In genomic region chr3:129925861-129926260, GRCm38 (mm10) we compare ENCODE assay signal across 33 mouse cellular contexts.
"Had no signal": no experiment of that assay in that cellular context is flagged by ENCODE, and none has a peak within 500 bp of the region (broad histone marks: within the 10 kb centered on the region; RNA-seq: fewer than 3 reads in every experiment).

No protein-coding gene starts in this region.

- DNase-seq: heart, postnatal 10 days; heart, postnatal 14 days; heart, postnatal 36 days; heart, postnatal 4 days; kidney, adult 11 months; kidney, adult 18-20 months; kidney, adult 2 months; kidney, adult 8-10 months; kidney, adult 9 months; kidney, postnatal 10 days; kidney, postnatal 14 days; kidney, postnatal 25 days; kidney, postnatal 36 days; kidney, postnatal 4 days; layer of hippocampus, adult 9-11 months; layer of hippocampus, postnatal 36 days had no signal

- H3K4me2 ChIP-seq: heart, embryonic 11.5 days; heart, embryonic 13.5 days; heart, embryonic 15.5 days; hindbrain, embryonic 12.5 days; hindbrain, embryonic 13.5 days; hindbrain, embryonic 14.5 days; hindbrain, embryonic 15.5 days; intestine, embryonic 15.5 days; kidney, embryonic 15.5 days had no signal

- H3K9me3 ChIP-seq: heart, embryonic 13.5 days; heart, embryonic 15.5 days; hindbrain, embryonic 10.5 days; hindbrain, embryonic 12.5 days; hindbrain, embryonic 13.5 days; hindbrain, embryonic 15.5 days; intestine, embryonic 15.5 days; kidney, embryonic 15.5 days had no signal

- ATAC-seq: hindbrain, embryonic 16.5 days; hindbrain, postnatal 0 days; inflammation-experienced regulatory T-cells, adult 6 months; intestine, embryonic 15.5 days; intestine, embryonic 16.5 days had no signal

- H3K27ac ChIP-seq: heart, embryonic 13.5 days; heart, embryonic 15.5 days; hindbrain, embryonic 10.5 days; hindbrain, embryonic 12.5 days; hindbrain, embryonic 13.5 days; hindbrain, embryonic 14.5 days; hindbrain, embryonic 15.5 days; hindbrain, postnatal 0 days; intestine, embryonic 15.5 days; kidney, embryonic 15.5 days; kidney, postnatal 0 days; layer of hippocampus, adult 2 months; left cerebral cortex, adult 2 months had no signal

- H3K4me1 ChIP-seq: heart, embryonic 13.5 days; heart, embryonic 15.5 days; hindbrain, embryonic 10.5 days; hindbrain, embryonic 12.5 days; hindbrain, embryonic 13.5 days; hindbrain, embryonic 15.5 days; intestine, embryonic 15.5 days; kidney, embryonic 15.5 days had no signal

- H3K27me3 ChIP-seq: heart, embryonic 13.5 days; heart, embryonic 15.5 days; hindbrain, embryonic 12.5 days; hindbrain, embryonic 13.5 days; hindbrain, embryonic 15.5 days; intestine, embryonic 15.5 days; kidney, embryonic 15.5 days had no signal

- H3K36me3 ChIP-seq: heart, embryonic 13.5 days; heart, embryonic 15.5 days; hindbrain, embryonic 10.5 days; hindbrain, embryonic 12.5 days; hindbrain, embryonic 13.5 days; hindbrain, embryonic 15.5 days; intestine, embryonic 15.5 days; kidney, embryonic 15.5 days had no signal

- H3K4me3 ChIP-seq: heart, embryonic 13.5 days; heart, embryonic 15.5 days; hindbrain, embryonic 10.5 days; hindbrain, embryonic 12.5 days; hindbrain, embryonic 13.5 days; hindbrain, embryonic 15.5 days; intestine, embryonic 15.5 days; kidney, embryonic 15.5 days; layer of hippocampus, adult 2 months; left cerebral cortex, adult 2 months had no signal

- H3K9ac ChIP-seq: heart, embryonic 13.5 days; heart, embryonic 15.5 days; hindbrain, embryonic 12.5 days; hindbrain, embryonic 13.5 days; hindbrain, embryonic 14.5 days; hindbrain, embryonic 15.5 days; intestine, embryonic 15.5 days; kidney, embryonic 15.5 days had no signal
